Mouse (Mus musculus) ES-E14 (cell line): ENCODE results near the gene Jak2. TPM values are rescaled to one million over a fixed set of nuclear protein-coding genes. Genes with fewer than 3 reads are reported as not detected.
A peak's percentile ranks its signal among the peaks of the same experiment; 100 is the strongest.

Experiments used
- DNase-seq: peaks from one replicate; pipeline ENCODE4 v3.0.0-alpha.2; 2013; ENCODE audit warnings: low read depth, low spot score
- H3K27ac ChIP-seq: 2 replicates; pipeline ENCODE4 v1.5.1; 2012; ENCODE audit warnings: low read depth, mild to moderate bottlenecking, low read length, moderate library complexity, mixed read lengths; ENCODE audit not compliant: poor library complexity, insufficient read depth, severe bottlenecking
- H3K36me3 ChIP-seq: 2 replicates; pipeline ENCODE4 v1.6.1; 2012; ENCODE audit warnings: mild to moderate bottlenecking, low read length, moderate library complexity, mixed read lengths; ENCODE audit not compliant: control insufficient read depth, poor library complexity, insufficient read depth, severe bottlenecking
- H3K4me1 ChIP-seq, 2 experiments: fragments of 150-350 bp in 1 of 2; sonication (generic) in 1 of 2; 2 replicates each; pipeline ENCODE4 v1.6.1; 2012; ENCODE audit warnings: low read length in 2 of 2, mild to moderate bottlenecking in 1 of 2, mixed read lengths in 1 of 2; ENCODE audit not compliant: control insufficient read depth in 2 of 2, insufficient read depth in 2 of 2, poor library complexity in 1 of 2
- H3K4me3 ChIP-seq, 2 experiments: fragments of 150-350 bp in 1 of 2; sonication (generic) in 1 of 2; 2 replicates each; pipeline ENCODE4 v1.5.1; 2012; ENCODE audit warnings: low read length in 2 of 2, low read depth in 1 of 2, mild to moderate bottlenecking in 1 of 2, mixed read lengths in 1 of 2; ENCODE audit not compliant: insufficient read depth in 1 of 2, poor library complexity in 1 of 2, severe bottlenecking in 1 of 2
- H3K9ac ChIP-seq: 2 replicates; pipeline ENCODE4 v1.6.1; 2012; ENCODE audit warnings: low read depth, mild to moderate bottlenecking, low read length, mixed read lengths; ENCODE audit not compliant: poor library complexity, insufficient read depth, severe bottlenecking
- H3K9me3 ChIP-seq: fragments of 150-350 bp; sonication (generic); 2 replicates; pipeline ENCODE4 v1.6.1; 2012; ENCODE audit warnings: low read depth, mild to moderate bottlenecking, low read length; ENCODE audit not compliant: control insufficient read depth, insufficient read depth
- CHD2 ChIP-seq: IDR thresholded peaks from 2 replicates; pipeline ENCODE4 v1.6.1; 2014; ENCODE audit warnings: mild to moderate bottlenecking, low read depth, low read length, inconsistent platforms
- HCFC1 ChIP-seq: IDR thresholded peaks from 2 replicates; pipeline ENCODE4 v1.6.1; 2012; ENCODE audit warnings: low read length, inconsistent platforms, borderline replicate concordance; ENCODE audit not compliant: insufficient read depth
- MAFK ChIP-seq: IDR thresholded peaks from 2 replicates; pipeline ENCODE4 v1.6.1; 2014; ENCODE audit warnings: mild to moderate bottlenecking, low read depth, low read length, inconsistent platforms; ENCODE audit not compliant: insufficient read depth
- ZC3H11A ChIP-seq: IDR thresholded peaks from 2 replicates; pipeline ENCODE4 v1.6.1; 2012; ENCODE audit warnings: low read depth, mild to moderate bottlenecking, inconsistent platforms, low read length, borderline replicate concordance
- ZNF384 ChIP-seq: IDR thresholded peaks from 2 replicates; pipeline ENCODE4 v1.6.1; 2012; ENCODE audit warnings: low read depth, low read length, inconsistent platforms
- in situ Hi-C, 2 experiments: fragments of 600-800 bp; cut with MboI; formaldehyde crosslinking; loops; one replicate each; pipeline ENCODE4 v1.15.1; 2025; ENCODE audit warnings: low sequenced_read_pairs in 2 of 2, inconsistent platforms in 1 of 2; ENCODE audit not compliant: unreplicated experiment in 2 of 2
- total RNA-seq: library from RNA; depleted of rRNA; stranded (reverse); fragments of 300-350 nt; gene quantifications from 2 replicates; pipeline ENCODE4 v1.2.3, GENCODE M21; 2012

The Jak2 gene
- total RNA-seq, 1 experiment = 12.2 TPM

- in situ Hi-C loops = no loop called here
- Histone ChIP-seq H3K9ac (no peak overlapping the region; the same call in 1 of the 2 replicates), H3K36me3 (no peaks in the 10 kb centered on the region), H3K27ac (no peak overlapping the region), H3K4me3 (peak overlapping the region in 1 of 2 experiments; percentile 14; a peak in 1 of 4 replicates), H3K9me3 (no peaks in the 10 kb centered on the region), H3K4me1 (peaks cover 2 to 3% of the 10 kb centered on the region in 2 experiments; a peak in 3 of 4 replicates)
- no peak for TF ChIP-seq CHD2
- no peak for TF ChIP-seq MAFK
- peak; percentile 70; the same call in 1 of the 2 replicates for TF ChIP-seq ZC3H11A
- no peak for TF ChIP-seq HCFC1
- no peak for TF ChIP-seq ZNF384
- peak; percentile 74 for DNase-seq
These were observed 2.1 kb downstream of the Jak2 start for GRCm38 (mm10) chr19:29253728-29254127.

GRCm38 (mm10) chr19:29254671-29255070, 3.0 kb downstream of the Jak2 start:
- no peak overlapping the region for H3K4me3 ChIP-seq
- peaks cover 2 to 3% of the 10 kb centered on the region in 2 experiments; a peak in 3 of 4 replicates for H3K4me1 ChIP-seq
- no peak for DNase-seq

GRCm38 (mm10) chr19:29255327-29256027, 3.8 kb downstream of the Jak2 start:
- H3K9ac ChIP-seq = no peak overlapping the region
- no peak overlapping the region for H3K27ac ChIP-seq
- no peak overlapping the region for H3K4me3 ChIP-seq
- no peak for DNase-seq
- peaks cover 2 to 3% of the 10 kb centered on the region in 2 experiments; a peak in 3 of 4 replicates for H3K4me1 ChIP-seq
- no peaks in the 10 kb centered on the region for H3K9me3 ChIP-seq
- in situ Hi-C loops = no loop called here
- no peak for TF ChIP-seq ZNF384
- H3K36me3 ChIP-seq = no peaks in the 10 kb centered on the region

More at GRCm38 (mm10) chr19:29254671-29255070, 3.0 kb downstream of the Jak2 start:
- Histone ChIP-seq H3K9ac (no peak overlapping the region), H3K9me3 (no peaks in the 10 kb centered on the region), H3K36me3 (no peaks in the 10 kb centered on the region), H3K27ac (no peak overlapping the region)
- TF ChIP-seq CHD2 (no peak), HCFC1 (no peak), MAFK (no peak), ZC3H11A (no peak)
- in situ Hi-C loops = no loop called here

GRCm38 (mm10) chr19:29261638-29262037, 10.0 kb downstream of the Jak2 start:
- in situ Hi-C loops = no loop called here
- H3K9me3 ChIP-seq = no peaks in the 10 kb centered on the region
- no peak for DNase-seq

GRCm38 (mm10) chr19:29263492-29263891, 11.9 kb downstream of the Jak2 start:
- no peaks in the 10 kb centered on the region for H3K36me3 ChIP-seq
- DNase-seq = no peak
- in situ Hi-C loops = no loop called here
- TF ChIP-seq HCFC1 (no peak), CHD2 (no peak), ZNF384 (no peak), ZC3H11A (no peak), MAFK (no peak)
- H3K4me3 ChIP-seq = no peak overlapping the region
- no peaks in the 10 kb centered on the region; a peak in 1 of 4 replicates for H3K4me1 ChIP-seq
- no peak overlapping the region for H3K9ac ChIP-seq
- no peak overlapping the region for H3K27ac ChIP-seq
- no peaks in the 10 kb centered on the region for H3K9me3 ChIP-seq

More at GRCm38 (mm10) chr19:29261638-29262037, 10.0 kb downstream of the Jak2 start:
- H3K4me1 ChIP-seq = no peaks in the 10 kb centered on the region
- H3K36me3 ChIP-seq = no peaks in the 10 kb centered on the region
- H3K4me3 ChIP-seq = no peak overlapping the region
- no peak overlapping the region for H3K27ac ChIP-seq
- no peak overlapping the region for H3K9ac ChIP-seq
- TF ChIP-seq CHD2 (no peak), MAFK (no peak), ZC3H11A (no peak), HCFC1 (no peak), ZNF384 (no peak)
